Mouse (Mus musculus) heart, embryonic 16.5 days (tissue): ENCODE results near the gene Prph. TPM values are rescaled to one million over a fixed set of nuclear protein-coding genes. Genes with fewer than 3 reads are reported as not detected.
"Not testable (repeated sequence)": the region's sequence is repeated elsewhere in the genome, so short reads cannot be mapped to it uniquely, and the experiment has no call there.

ENCODE experiments used
- ATAC-seq: fragments of 200-750 bp; cut with Nextera tagmentation; replicated peaks from 2 replicates; pipeline ENCODE4 v1.8.0; 2017; ENCODE audit warnings: moderate number of reproducible peaks; ENCODE audit not compliant: insufficient read depth, low FRiP score; ENCODE audit errors: extremely low read depth
- H3K27ac ChIP-seq: fragments of 300-500 bp; sonication (generic); 2 replicates; pipeline ENCODE4 v1.5.1; 2014; ENCODE audit warnings: mild to moderate bottlenecking, low read length, control low read depth, moderate library complexity
- H3K27me3 ChIP-seq: fragments of 300-500 bp; sonication (generic); 2 replicates; pipeline ENCODE4 v1.6.1; 2014; ENCODE audit warnings: low read length, mixed read lengths; ENCODE audit not compliant: control insufficient read depth, insufficient read depth
- H3K36me3 ChIP-seq: fragments of 300-500 bp; sonication (generic); 2 replicates; pipeline ENCODE4 v1.6.1; 2014; ENCODE audit not compliant: control insufficient read depth, insufficient read depth
- H3K4me1 ChIP-seq: fragments of 300-500 bp; sonication (generic); 2 replicates; pipeline ENCODE4 v1.6.1; 2014; ENCODE audit warnings: low read length, mixed read lengths; ENCODE audit not compliant: control insufficient read depth, insufficient read depth
- H3K4me2 ChIP-seq: fragments of 300-500 bp; sonication (generic); 2 replicates; pipeline ENCODE4 v1.6.1; 2014; ENCODE audit warnings: low read depth, mild to moderate bottlenecking, control low read depth, low read length
- H3K4me3 ChIP-seq: fragments of 300-500 bp; sonication (generic); 2 replicates; pipeline ENCODE4 v1.5.1; 2014; ENCODE audit warnings: mild to moderate bottlenecking, control low read depth, low read length
- H3K9ac ChIP-seq: fragments of 300-500 bp; sonication (generic); 2 replicates; pipeline ENCODE4 v1.6.1; 2014; ENCODE audit warnings: low read length, control low read depth
- H3K9me3 ChIP-seq: fragments of 300-500 bp; sonication (generic); replicated peaks from 2 replicates; pipeline ENCODE4 v1.6.1; 2016; ENCODE audit warnings: low read length; ENCODE audit not compliant: control insufficient read depth
- WGBS: fragments of 180-500 bp; shearing (Covaris S2); extraction: QIAGEN DNeasy Blood & Tissue Kit; methylation state at CpG from one replicate; pipeline ENCODE4 v1.1.7; 2014; 5-methylcytosine and 5-hydroxymethylcytosine counted together
- polyA plus RNA-seq: library from polyadenylated mRNA; unstranded; fragments of >200 nt; fragmentation: Nextera tagmentation; extraction: Ambion mirVana; gene quantifications from 2 replicates; pipeline ENCODE4 v1.2.1, GENCODE M21; 2015

Gene Prph
- polyA plus RNA-seq, 1 experiment from 2014 or later = 2.4 TPM

- Histone ChIP-seq H3K27me3 (peaks cover 62% of the 10 kb centered on the region), H3K4me1 (peaks cover 11% of the 10 kb centered on the region), H3K36me3 (no peaks in the 10 kb centered on the region), H3K4me3 (no peak overlapping the region), H3K4me2 (no peak overlapping the region), H3K27ac (no peak overlapping the region), H3K9me3 (no peaks in the 10 kb centered on the region), H3K9ac (no peak overlapping the region)
- ATAC-seq = no peak
- WGBS = 16% methylated on average over 9 of the region's 9 CpGs
These were observed 1.6 kb upstream of the Prph start for GRCm38 (mm10) chr15:99053373-99053772.

- H3K4me2 ChIP-seq = peak overlapping the region; percentile 67
- WGBS = under 1% methylated on average over 34 of the region's 37 CpGs
- peak overlapping the region; percentile 47 for H3K4me3 ChIP-seq
These were observed 562 bp downstream of the Prph start for GRCm38 (mm10) chr15:99055511-99055961.

GRCm38 (mm10) chr15:99056332-99056731, 1.4 kb downstream of the Prph start:
- Histone ChIP-seq H3K4me2 (no peak overlapping the region; the same call in 1 of the 2 replicates), H3K4me1 (peaks cover 11% of the 10 kb centered on the region), H3K27me3 (peaks cover 79% of the 10 kb centered on the region), H3K9ac (no peak overlapping the region), H3K36me3 (no peaks in the 10 kb centered on the region), H3K4me3 (no peak overlapping the region), H3K27ac (no peak overlapping the region), H3K9me3 (no peaks in the 10 kb centered on the region)
- WGBS = 11% methylated on average over 14 of the region's 14 CpGs
- no peak for ATAC-seq

More at GRCm38 (mm10) chr15:99055511-99055961, 562 bp downstream of the Prph start:
- Histone ChIP-seq H3K9me3 (no peaks in the 10 kb centered on the region), H3K27ac (no peak overlapping the region), H3K4me1 (peaks cover 11% of the 10 kb centered on the region), H3K9ac (peak overlapping the region; percentile 21; the same call in 1 of the 2 replicates), H3K27me3 (peaks cover 78% of the 10 kb centered on the region), H3K36me3 (no peaks in the 10 kb centered on the region)
- ATAC-seq = no peak; the same call in 1 of the 2 replicates

- no peaks in the 10 kb centered on the region for H3K4me1 ChIP-seq
- H3K9me3 ChIP-seq = no peaks in the 10 kb centered on the region
- H3K4me2 ChIP-seq = no peak overlapping the region
- H3K4me3 ChIP-seq = no peak overlapping the region
- H3K36me3 ChIP-seq = no peaks in the 10 kb centered on the region
- no peak overlapping the region for H3K9ac ChIP-seq
- ATAC-seq = no peak
- WGBS = 70% methylated on average over 12 of the region's 12 CpGs
- peaks cover 12% of the 10 kb centered on the region for H3K27me3 ChIP-seq
- H3K27ac ChIP-seq = no peak overlapping the region
These were observed 10.7 kb downstream of the Prph start for GRCm38 (mm10) chr15:99065557-99066165.

GRCm38 (mm10) chr15:99071988-99072387, 17.0 kb downstream of the Prph start:
- peaks cover 17% of the 10 kb centered on the region for H3K4me1 ChIP-seq
- H3K27ac ChIP-seq = no peak overlapping the region
- H3K4me2 ChIP-seq = no peak overlapping the region
- no peak overlapping the region for H3K9ac ChIP-seq
- WGBS = 69% methylated on average over 1 of the region's 1 CpGs
- no peaks in the 10 kb centered on the region; the same call in 1 of the 2 replicates for H3K27me3 ChIP-seq
- H3K9me3 ChIP-seq = no peaks in the 10 kb centered on the region; the same call in 1 of the 2 replicates
- no peak for ATAC-seq
- no peak overlapping the region for H3K4me3 ChIP-seq
- H3K36me3 ChIP-seq = no peaks in the 10 kb centered on the region

GRCm38 (mm10) chr15:99074019-99074599, 19.1 kb downstream of the Prph start, which contains the start of gene Troap:
TSS of gene Troap (plus strand) at chr15:99074575.
- ATAC-seq = no peak; the same call in none of the 2 replicates
- 20% methylated on average over 9 of the region's 9 CpGs for WGBS
- peak within 1 kb of the TSS; percentile 79 for H3K9ac ChIP-seq
- H3K9me3 ChIP-seq = no peaks in the 10 kb centered on the region; the same call in 1 of the 2 replicates
- H3K4me1 ChIP-seq = peaks cover 20% of the 10 kb centered on the region
- no peaks in the 10 kb centered on the region; the same call in 1 of the 2 replicates for H3K27me3 ChIP-seq
- H3K4me3 ChIP-seq = peak within 1 kb of the TSS; percentile 66
- peak within 1 kb of the TSS; percentile 95 for H3K27ac ChIP-seq
- H3K4me2 ChIP-seq = peak within 1 kb of the TSS; percentile 96
- H3K36me3 ChIP-seq = peaks cover 10% of the 10 kb centered on the region; the same call in 1 of the 2 replicates

GRCm38 (mm10) chr15:99074600-99075333, 19.8 kb downstream of the Prph start:
- H3K27ac ChIP-seq = peak overlapping the region; percentile 95
- no peaks in the 10 kb centered on the region for H3K27me3 ChIP-seq
- peak overlapping the region; percentile 96 for H3K4me2 ChIP-seq
- under 1% methylated on average over 44 of the region's 44 CpGs for WGBS
- peaks cover 20% of the 10 kb centered on the region for H3K4me1 ChIP-seq
- H3K9ac ChIP-seq = peak overlapping the region; percentile 79
- H3K9me3 ChIP-seq = no peaks in the 10 kb centered on the region; the same call in 1 of the 2 replicates
- ATAC-seq = peak; percentile 96
- H3K36me3 ChIP-seq = peaks cover 10% of the 10 kb centered on the region; the same call in 1 of the 2 replicates
- peak overlapping the region; percentile 66 for H3K4me3 ChIP-seq

- H3K4me1 ChIP-seq = peaks cover 20% of the 10 kb centered on the region
- 96% methylated on average over 3 of the region's 3 CpGs for WGBS
- not testable (repeated sequence) for H3K9me3 ChIP-seq, H3K27ac ChIP-seq, H3K27me3 ChIP-seq, ATAC-seq, H3K9ac ChIP-seq
- H3K4me2 ChIP-seq = peak overlapping the region; percentile 96
- peak overlapping the region; percentile 66 for H3K4me3 ChIP-seq
- H3K36me3 ChIP-seq = peaks cover 14% of the 10 kb centered on the region
These were observed 21.0 kb downstream of the Prph start for GRCm38 (mm10) chr15:99076011-99076410.
